Mouse (Mus musculus) right cerebral cortex, adult 2 months (tissue): ENCODE results near the gene Cdh16.

Source experiments
- DNase-seq, 2 experiments: peaks; one replicate each; pipeline ENCODE4 v3.0.0; 2021 to 2022; ENCODE audit warnings: low spot score in 2 of 2

Cdh16 gene

GRCm38 (mm10) chr8:104613119-104613518, 11.1 kb downstream of the Cdh16 start:
- no peak for DNase-seq

GRCm38 (mm10) chr8:104611613-104612012, 12.6 kb downstream of the Cdh16 start:
- DNase-seq = no peak

- DNase-seq = no peak
Measured at GRCm38 (mm10) chr8:104610185-104610766, 13.9 kb downstream of the Cdh16 start.

GRCm38 (mm10) chr8:104609222-104609621, 15.0 kb downstream of the Cdh16 start:
- DNase-seq = no peak

GRCm38 (mm10) chr8:104607944-104608343, 16.3 kb downstream of the Cdh16 start:
- DNase-seq = no peak

GRCm38 (mm10) chr8:104606329-104606728, 17.9 kb downstream of the Cdh16 start:
- no peak for DNase-seq

GRCm38 (mm10) chr8:104603245-104603593, 21.0 kb downstream of the Cdh16 start:
- no peak for DNase-seq

GRCm38 (mm10) chr8:104602468-104603244, 21.5 kb downstream of the Cdh16 start:
- peak; percentile 84 to 85 for DNase-seq

GRCm38 (mm10) chr8:104601941-104602371, 22.2 kb downstream of the Cdh16 start:
- DNase-seq = no peak

- no peak for DNase-seq
Measured at GRCm38 (mm10) chr8:104601386-104601785, 22.8 kb downstream of the Cdh16 start.

- no peak for DNase-seq
Measured at GRCm38 (mm10) chr8:104598496-104598895, 25.7 kb downstream of the Cdh16 start.

GRCm38 (mm10) chr8:104597656-104598055, 26.5 kb downstream of the Cdh16 start:
- DNase-seq = no peak

GRCm38 (mm10) chr8:104595773-104596536, 28.2 kb downstream of the Cdh16 start:
- DNase-seq = no peak

GRCm38 (mm10) chr8:104594611-104595362, 29.4 kb downstream of the Cdh16 start:
- DNase-seq = no peak

GRCm38 (mm10) chr8:104593536-104594325, 30.5 kb downstream of the Cdh16 start:
- no peak for DNase-seq

GRCm38 (mm10) chr8:104592566-104592965, 31.6 kb downstream of the Cdh16 start:
- DNase-seq = no peak

- DNase-seq = no peak
Measured at GRCm38 (mm10) chr8:104591856-104592255, 32.3 kb downstream of the Cdh16 start.

- peak; percentile 95 for DNase-seq
Measured at GRCm38 (mm10) chr8:104591133-104591834, 32.9 kb downstream of the Cdh16 start, which contains the start of gene Pdp2. TSS of gene Pdp2 (plus strand) at chr8:104591451.

- no peak for DNase-seq
Measured at GRCm38 (mm10) chr8:104590284-104590683, 33.9 kb downstream of the Cdh16 start.

GRCm38 (mm10) chr8:104584522-104584921, 39.7 kb downstream of the Cdh16 start:
- no peak for DNase-seq
